Mouse (Mus musculus) left cerebral cortex, postnatal 14 days (tissue): Measurements from ENCODE around the gene Zfy2. TPM values are rescaled to one million over a fixed set of nuclear protein-coding genes. Genes with fewer than 3 reads are reported as not detected.

Source experiments
- DNase-seq, 2 experiments: peaks; one replicate each; pipeline ENCODE4 v3.0.0; 2021 to 2022; ENCODE audit warnings: low spot score in 2 of 2, mixed read lengths in 1 of 2
- intact Hi-C: fragments of 180-260 bp; cut with DNase I; formaldehyde crosslinking; loops from one replicate; pipeline ENCODE4 v1.15.1; 2025
- long read RNA-seq, 2 experiments: library from polyadenylated mRNA; stranded (forward); transcript quantifications; one replicate each; pipeline ENCODE4 v2.0.0; 2021
- total RNA-seq, 2 experiments: library from RNA; stranded (reverse); gene quantifications; 2 replicates each; pipeline ENCODE4 v1.2.3; 2021

Gene Zfy2
- total RNA-seq = not detected
- long read RNA-seq, experiment 1 = 0 reads
- long read RNA-seq, experiment 2 = 0 reads

- intact Hi-C loops = no loop called here
- DNase-seq = no peak
Measured at GRCm38 (mm10) chrY:2170309-2170708, at the start of gene Zfy2. TSS of gene Zfy2 (minus strand) at chrY:2170409.
